Mouse (Mus musculus) olfactory bulb, adult 2 months (tissue): Measurements from ENCODE around the gene Padi6. TPM values are rescaled to one million over a fixed set of nuclear protein-coding genes. Genes with fewer than 3 reads are reported as not detected.

Experiments used
- H3K27ac ChIP-seq: fragments of 200-500 bp; 2 replicates; pipeline ENCODE4 v1.5.1; 2012; ENCODE audit warnings: low read depth, low read length; ENCODE audit not compliant: insufficient read depth
- H3K4me1 ChIP-seq: fragments of 200-500 bp; 2 replicates; pipeline ENCODE4 v1.6.1; 2012; ENCODE audit warnings: low read length; ENCODE audit not compliant: control insufficient read depth, insufficient read depth
- H3K4me3 ChIP-seq: fragments of 200-500 bp; 2 replicates; pipeline ENCODE4 v1.5.1; 2012; ENCODE audit warnings: mild to moderate bottlenecking, low read depth, low read length, moderate library complexity; ENCODE audit not compliant: insufficient read depth
- CTCF ChIP-seq: fragments of 200-500 bp; IDR thresholded peaks from 2 replicates; pipeline ENCODE4 v1.5.1; 2012; ENCODE audit warnings: low read depth, mild to moderate bottlenecking, low read length, moderate library complexity; ENCODE audit not compliant: insufficient read depth
- POLR2A ChIP-seq: fragments of 200-500 bp; IDR thresholded peaks from 2 replicates; pipeline ENCODE4 v1.6.1; 2012; ENCODE audit warnings: mild to moderate bottlenecking, low read depth, low read length, moderate library complexity; ENCODE audit not compliant: insufficient read depth
- WGBS: fragments of 180-500 bp; shearing (Covaris S2); methylation state at CpG from one replicate; pipeline ENCODE4 v1.1.7; 2018; 5-methylcytosine and 5-hydroxymethylcytosine counted together
- polyA plus RNA-seq: library from polyadenylated mRNA; stranded (reverse); fragments of >200 nt; gene quantifications from 2 replicates; pipeline ENCODE4 v1.2.4, GENCODE M21; 2012; ENCODE audit warnings: low replicate concordance; ENCODE audit not compliant: missing spikeins, insufficient read depth, insufficient read length

The Padi6 gene
- polyA plus RNA-seq, 1 experiment = not detected

DNA sequence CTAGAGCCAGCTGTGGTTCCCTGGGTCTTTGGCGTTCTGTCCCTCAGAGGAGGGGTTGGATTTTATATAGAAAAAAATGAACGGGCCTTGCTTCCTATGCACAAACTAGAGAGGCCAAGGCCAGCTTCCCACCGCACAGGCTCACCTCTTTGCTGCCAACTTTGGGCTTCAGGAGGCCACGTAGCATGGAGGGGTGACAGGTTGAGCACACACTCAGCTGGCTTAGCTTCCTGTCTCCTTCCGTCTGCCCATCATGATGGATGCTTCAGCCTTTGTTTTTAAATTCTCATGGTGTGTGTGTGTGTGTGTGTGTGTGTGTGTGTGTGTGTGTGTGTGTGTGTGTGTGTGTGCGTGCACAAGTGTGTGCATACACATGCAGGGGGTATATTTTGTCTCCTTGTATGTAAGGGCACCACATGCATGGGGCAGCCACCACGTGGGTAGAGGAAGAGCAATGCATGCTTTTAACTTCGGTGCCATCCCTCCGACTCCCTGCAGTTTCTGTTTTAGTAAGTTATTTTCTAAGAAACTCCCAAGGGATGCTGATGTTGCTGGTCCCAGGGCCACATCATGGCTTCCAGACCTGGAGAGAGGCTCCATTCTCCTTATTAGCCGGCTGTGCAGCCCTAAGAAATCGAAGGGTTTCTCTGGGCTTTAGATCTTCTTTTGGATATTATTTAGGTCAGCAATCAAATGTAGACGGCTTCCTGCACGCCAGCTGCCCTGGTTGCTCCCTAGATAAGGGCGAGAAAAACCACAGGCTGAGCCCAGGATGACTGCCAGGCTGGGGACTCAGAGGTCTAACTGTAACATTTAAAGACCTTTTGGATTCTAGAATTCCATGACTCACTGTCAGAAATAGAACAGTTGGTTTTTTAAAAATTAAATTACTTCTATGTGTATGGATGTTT lies 46.5 kb downstream of the Padi6 start:
- WGBS = 77% methylated on average over 14 of the region's 14 CpGs
- Histone ChIP-seq H3K27ac (no peak overlapping the region), H3K4me3 (no peak overlapping the region), H3K4me1 (peaks cover 13% of the 10 kb centered on the region)
- no peak for TF ChIP-seq POLR2A
- no peak for TF ChIP-seq CTCF

DNA sequence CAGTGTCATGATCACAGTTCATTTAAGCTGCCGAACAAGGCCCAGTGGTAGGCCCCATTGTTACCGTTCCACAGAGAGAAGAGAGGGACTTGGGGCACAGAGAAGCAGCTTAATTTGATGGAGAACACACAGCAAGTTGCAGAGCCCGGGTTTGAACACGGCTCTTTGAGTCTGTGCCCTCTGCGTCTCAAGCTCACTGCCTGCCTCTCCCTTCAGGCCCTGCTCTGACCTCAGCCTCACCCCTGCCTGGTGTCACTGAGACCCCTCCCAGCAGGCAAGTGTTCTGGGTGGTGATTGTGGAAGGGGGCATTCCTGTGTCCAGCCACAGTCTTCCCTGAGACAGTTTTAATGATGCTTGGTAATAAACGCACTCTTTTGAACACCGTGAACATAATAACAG lies 47.3 kb downstream of the Padi6 start:
- 76% methylated on average over 7 of the region's 7 CpGs for WGBS

DNA sequence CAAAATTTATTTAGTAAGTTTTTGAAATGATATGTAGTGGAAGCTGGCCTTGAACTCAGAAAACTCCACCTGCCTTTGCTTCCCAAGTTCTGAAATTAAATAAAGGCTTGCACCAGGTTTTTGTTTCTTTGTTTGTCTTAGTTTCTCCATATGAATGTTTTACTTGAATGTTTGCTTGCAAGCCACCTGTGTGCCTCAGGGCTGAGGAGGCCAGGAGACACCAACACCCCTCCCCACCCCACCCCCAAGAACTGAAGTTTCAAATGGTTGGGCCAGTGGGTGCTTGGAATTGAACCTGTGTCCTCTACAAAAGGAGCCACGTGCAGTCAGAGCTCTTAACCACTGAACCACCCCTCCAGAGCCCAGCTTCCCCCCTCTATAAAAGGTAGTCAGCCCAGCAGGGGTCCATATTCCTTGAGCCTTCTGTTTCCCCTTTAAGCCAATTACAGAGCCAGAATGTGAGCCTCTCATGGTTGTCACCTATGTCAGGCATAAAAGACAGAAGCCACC lies 47.8 kb downstream of the Padi6 start:
- Histone ChIP-seq H3K27ac (no peak overlapping the region), H3K4me3 (no peak overlapping the region), H3K4me1 (0 out of 2 replicates have a peak, but pooled peaks cover 6% of the 10 kb centered on the region)
- TF ChIP-seq POLR2A (no peak), CTCF (no peak)
- 45% methylated on average over 1 of the region's 1 CpGs for WGBS

More for the DNA sequence above, 47.3 kb downstream of the Padi6 start:
- TF ChIP-seq CTCF = no peak
- peaks cover 9% of the 10 kb centered on the region; the same call in 1 of the 2 replicates for H3K4me1 ChIP-seq
- H3K4me3 ChIP-seq = no peak overlapping the region
- no peak overlapping the region for H3K27ac ChIP-seq

DNA sequence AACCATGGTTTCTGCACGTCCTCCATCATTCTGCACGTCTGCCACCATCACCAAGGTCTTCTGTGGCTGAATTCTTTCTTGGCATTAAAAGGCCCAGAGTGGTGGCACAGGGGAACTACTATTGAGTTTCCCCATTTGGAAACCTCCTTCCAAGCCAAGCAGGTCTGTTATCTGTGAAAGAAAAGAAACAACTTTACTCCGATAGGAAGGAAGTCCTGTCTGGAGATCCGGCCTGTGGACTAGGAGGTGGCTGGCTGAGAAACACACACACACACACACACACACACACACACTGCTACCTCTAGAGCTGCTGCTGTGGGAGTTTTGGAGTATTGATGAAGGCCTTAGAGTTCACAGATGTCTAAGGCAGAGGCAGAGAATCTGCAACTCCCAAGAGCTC lies 48.9 kb downstream of the Padi6 start:
- 0 out of 2 replicates have a peak, but pooled peaks cover 2% of the 10 kb centered on the region for H3K4me1 ChIP-seq
- H3K4me3 ChIP-seq = no peak overlapping the region
- H3K27ac ChIP-seq = no peak overlapping the region
- TF ChIP-seq CTCF (no peak), POLR2A (no peak)
- 88% methylated on average over 4 of the region's 4 CpGs for WGBS

DNA sequence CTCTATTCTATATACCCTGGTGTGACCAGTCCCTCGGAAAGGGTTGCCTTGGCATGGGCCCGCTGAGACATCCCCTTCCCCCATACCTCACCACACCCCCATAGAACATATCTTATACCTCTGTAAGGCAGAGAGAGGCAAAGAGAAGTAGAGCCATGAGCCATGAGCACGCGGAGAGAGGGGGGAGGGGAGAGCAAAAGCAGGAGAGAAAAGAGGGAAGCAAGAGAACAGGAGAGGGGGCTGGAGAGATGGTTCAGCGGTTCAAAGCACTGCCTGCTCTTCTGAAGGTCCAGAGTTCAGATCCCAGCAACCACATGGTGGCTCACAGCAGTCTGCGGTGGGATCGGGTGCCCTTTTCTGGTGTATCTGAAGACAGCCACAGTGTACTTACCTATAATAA lies 51.0 kb downstream of the Padi6 start:
- no peak overlapping the region for H3K4me3 ChIP-seq
- H3K27ac ChIP-seq = no peak overlapping the region
- TF ChIP-seq POLR2A = no peak
- no peak for TF ChIP-seq CTCF
- WGBS = 80% methylated on average over 7 of the region's 7 CpGs
- 0 out of 2 replicates have a peak, but pooled peaks cover 2% of the 10 kb centered on the region for H3K4me1 ChIP-seq

DNA sequence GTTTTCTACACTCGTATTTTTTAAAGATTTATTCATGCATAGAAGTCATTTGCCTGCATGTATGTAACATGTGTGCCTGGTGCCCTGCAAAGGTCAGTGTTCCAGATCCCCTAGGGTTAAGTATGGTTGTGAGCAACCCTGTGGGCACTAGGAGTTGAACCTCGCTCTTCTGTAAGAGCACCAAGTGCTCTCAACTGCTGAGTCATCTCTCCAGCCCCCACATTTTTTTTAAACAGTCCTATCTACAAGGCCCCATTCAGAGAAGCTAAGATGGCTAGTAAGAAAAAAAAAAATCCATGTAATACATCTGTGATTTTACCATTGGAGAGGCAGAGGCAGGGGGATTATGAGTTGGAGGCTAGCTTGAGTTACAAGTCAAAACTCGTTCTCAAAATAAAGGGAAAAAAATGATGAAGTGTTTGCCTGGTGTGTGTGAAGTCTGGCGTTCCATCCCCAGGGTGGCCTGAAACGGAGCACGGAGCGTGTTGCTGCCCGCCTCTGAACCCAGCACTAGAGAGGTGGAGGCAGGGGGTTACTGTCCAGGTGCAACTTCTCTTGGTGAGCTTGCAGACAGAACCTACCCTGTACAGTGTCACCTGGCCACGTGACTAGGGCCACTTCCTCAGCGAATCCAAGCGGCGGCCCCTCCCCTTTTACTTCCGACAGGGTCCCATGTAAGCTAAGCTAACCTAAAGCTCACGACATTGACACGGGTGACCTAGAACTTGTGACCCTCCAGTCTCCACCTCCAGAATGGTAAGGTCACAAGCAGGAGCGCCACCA lies 52.4 kb downstream of the Padi6 start:
- Histone ChIP-seq H3K27ac (no peak overlapping the region), H3K4me3 (no peak overlapping the region), H3K4me1 (0 out of 2 replicates have a peak, but pooled peaks cover 2% of the 10 kb centered on the region)
- TF ChIP-seq POLR2A (no peak), CTCF (no peak)
- 83% methylated on average over 16 of the region's 16 CpGs for WGBS

DNA sequence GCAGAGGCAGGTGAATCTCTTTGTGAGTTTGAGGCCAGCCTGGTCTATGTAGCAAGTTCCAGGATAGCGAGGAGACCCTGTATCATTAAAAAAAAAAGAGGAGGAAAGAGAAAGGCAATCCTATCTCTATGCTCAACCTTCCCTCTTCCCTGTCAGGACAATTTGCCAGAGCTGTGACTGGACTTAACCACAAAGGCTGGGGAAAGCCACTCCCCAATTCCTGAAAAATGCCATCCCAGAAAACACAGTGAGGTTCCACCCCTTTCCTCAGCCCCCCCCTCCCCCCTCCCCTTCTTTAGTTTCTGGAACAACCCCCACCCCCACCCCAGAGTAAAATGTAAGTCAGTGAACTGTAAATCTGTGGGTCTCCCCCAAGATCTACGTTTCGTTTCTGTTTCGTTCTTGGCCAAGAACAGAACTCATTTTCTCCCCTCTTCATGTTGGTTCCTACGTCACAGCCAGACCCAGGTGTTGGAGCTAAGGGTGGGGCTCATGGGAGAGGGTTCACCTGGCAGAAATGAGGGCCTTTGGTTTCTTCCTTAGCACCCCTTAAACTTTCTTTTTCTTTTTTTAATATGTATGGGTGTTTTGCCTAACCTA lies 53.5 kb downstream of the Padi6 start:
- Histone ChIP-seq H3K27ac (no peak overlapping the region), H3K4me1 (peaks cover 7% of the 10 kb centered on the region), H3K4me3 (no peak overlapping the region)
- 92% methylated on average over 5 of the region's 5 CpGs for WGBS
- TF ChIP-seq POLR2A (no peak), CTCF (no peak)

DNA sequence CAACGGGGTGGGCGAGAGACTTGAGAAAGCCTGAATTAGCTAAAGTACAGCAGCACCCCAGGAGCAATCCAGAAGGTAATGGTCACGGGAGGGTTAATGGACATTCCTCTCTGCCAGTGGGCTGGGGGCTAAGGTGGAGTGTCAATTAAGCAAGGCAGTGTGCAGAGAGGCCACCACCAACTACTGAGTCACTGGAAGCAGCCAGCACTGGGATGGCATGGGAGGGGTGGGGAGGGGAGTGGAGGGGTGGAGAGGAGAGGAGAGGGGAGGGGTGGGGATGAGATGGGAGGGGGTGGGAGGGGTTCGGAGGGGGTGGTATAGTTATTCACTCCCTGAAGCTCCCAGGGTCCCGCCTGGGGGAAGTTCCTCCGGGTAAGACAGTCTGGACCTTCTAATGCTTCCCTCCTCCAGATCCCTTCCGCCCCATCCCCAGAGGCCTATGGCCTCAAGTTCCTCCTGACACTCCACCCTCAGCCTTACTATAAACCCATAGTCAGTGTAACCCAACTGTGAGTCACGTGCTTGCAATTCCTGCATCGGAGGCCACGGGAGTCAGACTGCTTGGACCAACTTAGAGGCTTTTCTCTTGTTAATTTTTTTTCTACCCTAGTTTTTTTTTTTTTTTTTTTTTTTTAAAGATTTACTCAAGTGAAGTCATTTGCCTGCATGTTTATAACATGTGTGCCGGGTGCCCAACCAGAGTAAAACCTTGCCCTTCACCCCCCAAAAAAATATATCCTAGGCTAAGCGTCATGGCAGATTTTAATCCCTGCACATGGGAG lies 54.2 kb downstream of the Padi6 start:
- 71% methylated on average over 12 of the region's 12 CpGs for WGBS
- TF ChIP-seq CTCF (no peak), POLR2A (no peak)
- Histone ChIP-seq H3K4me3 (no peak overlapping the region), H3K4me1 (peaks cover 10% of the 10 kb centered on the region), H3K27ac (no peak overlapping the region)
